Mouse (Mus musculus): ENCODE results near the gene Rnf186. TPM values are rescaled to one million over a fixed set of nuclear protein-coding genes. Genes with fewer than 3 reads are reported as not detected.

Gene Rnf186
- polyA plus RNA-seq, 1 experiment from 2014 or later = not detected

DNA sequence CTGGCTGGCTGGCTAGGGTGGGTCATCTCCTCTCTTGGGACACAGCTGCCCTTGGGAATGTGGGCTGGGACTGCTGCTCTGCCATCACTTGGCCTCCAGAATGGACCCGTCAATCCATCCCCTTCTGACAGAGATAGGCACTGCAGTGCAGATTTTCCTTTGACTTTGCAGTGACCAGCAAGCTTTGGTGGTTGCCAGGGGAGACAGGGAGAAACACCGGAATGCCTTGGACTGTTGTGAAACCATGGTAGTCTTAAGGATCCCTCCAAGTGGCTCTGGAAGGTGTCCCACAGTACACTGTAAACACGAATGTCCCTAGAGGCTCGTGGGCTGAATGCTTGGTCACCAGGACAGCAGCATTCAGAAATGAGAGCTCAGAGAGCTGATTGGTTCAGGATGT lies 27.4 kb upstream of the Rnf186 start:
- no peaks in the 10 kb centered on the region for H3K9me3 ChIP-seq (replicated peaks; ENCODE audit: control insufficient read depth, low read length, poor library complexity, severe bottlenecking)
- H3K36me3 ChIP-seq (ENCODE audit: control insufficient read depth, insufficient read depth, low read length) = no peaks in the 10 kb centered on the region
- H3K27ac ChIP-seq (ENCODE audit: low read length) = no peak overlapping the region
- ATAC-seq = no peak
- no peak overlapping the region for H3K4me2 ChIP-seq (ENCODE audit: low read length)
- no peak overlapping the region for H3K4me3 ChIP-seq (ENCODE audit: low read depth, low read length)
- H3K9ac ChIP-seq (ENCODE audit: low read depth, low read length) = no peak overlapping the region
- no peaks in the 10 kb centered on the region for H3K4me1 ChIP-seq (ENCODE audit: control insufficient read depth, insufficient read depth, low read length)
- WGBS = 50% methylated on average over 4 of the region's 4 CpGs
- H3K27me3 ChIP-seq (ENCODE audit: control insufficient read depth, insufficient read depth, low read depth, low read length) = no peaks in the 10 kb centered on the region

DNA sequence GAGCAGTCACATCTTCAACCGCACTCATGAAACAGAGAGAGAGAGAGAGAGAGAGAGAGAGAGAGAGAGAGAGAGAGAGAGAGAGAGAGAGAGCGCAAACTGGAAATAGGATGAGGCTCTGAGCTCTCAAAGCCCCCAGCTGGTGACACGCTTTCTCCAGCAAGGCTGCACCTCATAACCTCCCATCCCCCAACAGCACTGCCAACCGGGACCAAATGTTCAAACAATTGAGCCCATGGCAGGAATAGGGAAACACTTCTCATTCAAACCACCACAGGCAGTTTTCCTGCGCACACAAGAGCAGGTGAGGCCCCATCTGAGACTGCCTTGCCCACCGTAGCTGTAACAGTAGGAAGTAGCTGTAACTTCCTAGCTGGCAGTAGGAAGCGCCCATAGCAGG lies 25.5 kb upstream of the Rnf186 start:
- Histone ChIP-seq H3K4me1 (ENCODE audit: control insufficient read depth, insufficient read depth, low read length) (no peaks in the 10 kb centered on the region), H3K4me2 (ENCODE audit: low read length) (no peak overlapping the region), H3K9me3 (replicated peaks; ENCODE audit: control insufficient read depth, low read length, poor library complexity, severe bottlenecking) (no peaks in the 10 kb centered on the region), H3K27me3 (ENCODE audit: control insufficient read depth, insufficient read depth, low read depth, low read length) (no peaks in the 10 kb centered on the region), H3K9ac (ENCODE audit: low read depth, low read length) (no peak overlapping the region), H3K36me3 (ENCODE audit: control insufficient read depth, insufficient read depth, low read length) (no peaks in the 10 kb centered on the region), H3K4me3 (ENCODE audit: low read depth, low read length) (no peak overlapping the region), H3K27ac (ENCODE audit: low read length) (no peak overlapping the region)
- no peak for ATAC-seq
- WGBS = 33% methylated on average over 7 of the region's 7 CpGs

DNA sequence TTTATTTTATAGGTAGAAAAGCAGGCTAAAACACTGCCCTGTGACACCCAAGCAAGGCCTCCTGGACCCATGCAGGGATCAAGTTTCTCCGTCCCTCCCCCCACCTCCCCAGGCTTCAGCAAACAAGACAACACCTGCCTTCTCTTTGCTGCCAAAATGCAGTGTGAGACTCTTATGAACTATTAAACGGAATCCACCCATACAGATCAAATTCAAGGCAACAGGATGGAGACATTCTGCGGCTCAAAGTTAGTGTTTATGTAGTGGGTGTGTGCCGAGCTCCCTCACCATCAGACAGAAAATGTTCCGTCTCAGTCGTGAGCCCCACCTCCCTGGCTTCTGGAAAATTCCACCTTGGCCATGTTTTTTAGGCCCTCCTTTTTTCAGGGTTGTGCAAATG lies 24.9 kb upstream of the Rnf186 start:
- no peak for ATAC-seq
- no peaks in the 10 kb centered on the region for H3K9me3 ChIP-seq (replicated peaks; ENCODE audit: control insufficient read depth, low read length, poor library complexity, severe bottlenecking)
- WGBS = 65% methylated on average over 6 of the region's 6 CpGs
- H3K9ac ChIP-seq (ENCODE audit: low read depth, low read length) = no peak overlapping the region
- H3K4me2 ChIP-seq (ENCODE audit: low read length) = no peak overlapping the region
- H3K27ac ChIP-seq (ENCODE audit: low read length) = no peak overlapping the region
- no peaks in the 10 kb centered on the region for H3K27me3 ChIP-seq (ENCODE audit: control insufficient read depth, insufficient read depth, low read depth, low read length)
- no peaks in the 10 kb centered on the region for H3K4me1 ChIP-seq (ENCODE audit: control insufficient read depth, insufficient read depth, low read length)
- H3K36me3 ChIP-seq (ENCODE audit: control insufficient read depth, insufficient read depth, low read length) = no peaks in the 10 kb centered on the region
- H3K4me3 ChIP-seq (ENCODE audit: low read depth, low read length) = no peak overlapping the region

DNA sequence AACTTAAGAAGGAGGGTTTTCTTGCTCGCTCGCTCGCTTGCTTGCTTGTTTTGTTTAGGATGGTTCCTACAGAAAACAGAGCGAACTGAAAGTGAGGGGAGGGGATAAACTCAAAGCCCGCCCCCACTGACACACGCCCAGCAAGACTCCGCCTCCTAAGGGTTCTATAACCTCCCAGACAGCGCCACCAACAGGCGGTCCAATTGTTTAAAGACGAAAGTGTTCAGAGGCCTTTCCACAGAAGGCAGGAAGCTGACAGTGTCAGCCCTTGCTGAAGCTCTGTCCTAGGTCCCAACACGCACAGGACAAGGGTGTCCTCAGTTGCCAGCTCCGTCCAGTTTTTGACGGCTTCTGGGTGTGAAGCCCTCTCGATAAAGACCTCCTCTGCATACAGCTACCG lies 23.2 kb upstream of the Rnf186 start:
- no peak overlapping the region for H3K4me2 ChIP-seq (ENCODE audit: low read length)
- 31% methylated on average over 15 of the region's 15 CpGs for WGBS
- no peaks in the 10 kb centered on the region for H3K4me1 ChIP-seq (ENCODE audit: control insufficient read depth, insufficient read depth, low read length)
- no peak for ATAC-seq
- H3K9ac ChIP-seq (ENCODE audit: low read depth, low read length) = no peak overlapping the region
- no peak overlapping the region for H3K4me3 ChIP-seq (ENCODE audit: low read depth, low read length)
- no peaks in the 10 kb centered on the region for H3K36me3 ChIP-seq (ENCODE audit: control insufficient read depth, insufficient read depth, low read length)
- H3K27me3 ChIP-seq (ENCODE audit: control insufficient read depth, insufficient read depth, low read depth, low read length) = no peaks in the 10 kb centered on the region
- H3K27ac ChIP-seq (ENCODE audit: low read length) = no peak overlapping the region
- no peaks in the 10 kb centered on the region for H3K9me3 ChIP-seq (replicated peaks; ENCODE audit: control insufficient read depth, low read length, poor library complexity, severe bottlenecking)

DNA sequence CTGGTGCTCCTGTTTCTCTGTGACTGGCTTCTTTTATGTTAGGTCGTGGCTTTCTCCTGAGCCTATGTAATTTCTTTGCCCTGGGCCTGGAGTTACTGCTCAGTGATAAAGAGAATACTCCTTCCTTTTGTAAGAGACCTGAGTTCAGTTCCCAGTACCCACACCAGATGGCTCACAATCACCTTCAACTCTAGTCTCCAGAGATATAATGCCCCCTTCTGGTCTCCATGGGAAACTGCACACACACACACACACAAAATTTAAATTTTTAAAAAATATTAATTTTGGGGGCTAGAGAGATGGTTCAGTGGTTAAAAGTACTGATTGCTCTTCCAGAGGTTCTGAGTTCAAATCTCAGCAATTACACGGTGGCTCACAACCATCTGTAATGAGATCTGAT lies 18.7 kb upstream of the Rnf186 start:
- no peaks in the 10 kb centered on the region for H3K4me1 ChIP-seq (ENCODE audit: control insufficient read depth, insufficient read depth, low read length)
- H3K27me3 ChIP-seq (ENCODE audit: control insufficient read depth, insufficient read depth, low read depth, low read length) = no peaks in the 10 kb centered on the region; the same call in 1 of the 2 replicates
- no peak overlapping the region for H3K27ac ChIP-seq (ENCODE audit: low read length)
- H3K4me3 ChIP-seq (ENCODE audit: low read depth, low read length) = no peak overlapping the region
- WGBS = 85% methylated on average over 2 of the region's 2 CpGs
- H3K36me3 ChIP-seq (ENCODE audit: control insufficient read depth, insufficient read depth, low read length) = no peaks in the 10 kb centered on the region
- 0 out of 2 replicates have a peak, but pooled peaks cover 2% of the 10 kb centered on the region for H3K9me3 ChIP-seq (replicated peaks; ENCODE audit: control insufficient read depth, low read length, poor library complexity, severe bottlenecking)
- no peak overlapping the region for H3K9ac ChIP-seq (ENCODE audit: low read depth, low read length)
- ATAC-seq = no peak
- no peak overlapping the region for H3K4me2 ChIP-seq (ENCODE audit: low read length)

DNA sequence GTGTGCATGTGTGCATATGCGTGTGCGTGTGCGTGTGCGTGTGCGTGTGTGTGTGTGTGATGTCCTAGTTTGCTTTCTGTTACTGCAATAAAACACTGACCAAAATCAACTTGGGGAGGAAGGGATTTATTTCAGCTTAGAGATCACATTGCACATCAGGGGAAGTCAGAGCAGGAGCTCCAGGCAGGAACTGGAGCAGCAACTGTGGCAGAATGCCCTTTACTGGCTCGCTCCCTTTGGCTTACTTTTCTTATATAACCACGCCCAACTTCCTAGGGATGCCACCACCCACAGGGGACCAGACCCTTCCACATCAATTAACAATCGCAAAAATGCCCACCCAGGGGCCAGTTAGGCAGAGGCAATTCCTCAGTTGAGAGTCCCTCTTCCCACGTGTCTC lies 8.3 kb upstream of the Rnf186 start:
- H3K4me1 ChIP-seq (ENCODE audit: control insufficient read depth, insufficient read depth, low read length) = no peaks in the 10 kb centered on the region
- no peaks in the 10 kb centered on the region for H3K36me3 ChIP-seq (ENCODE audit: control insufficient read depth, insufficient read depth, low read length)
- H3K27me3 ChIP-seq (ENCODE audit: control insufficient read depth, insufficient read depth, low read depth, low read length) = no peaks in the 10 kb centered on the region
- no peak for ATAC-seq
- no peak overlapping the region for H3K4me3 ChIP-seq (ENCODE audit: low read depth, low read length)
- H3K9me3 ChIP-seq (replicated peaks; ENCODE audit: control insufficient read depth, low read length, poor library complexity, severe bottlenecking) = no peaks in the 10 kb centered on the region
- no peak overlapping the region for H3K27ac ChIP-seq (ENCODE audit: low read length)
- H3K4me2 ChIP-seq (ENCODE audit: low read length) = no peak overlapping the region
- WGBS = 87% methylated on average over 9 of the region's 9 CpGs
- H3K9ac ChIP-seq (ENCODE audit: low read depth, low read length) = no peak overlapping the region

DNA sequence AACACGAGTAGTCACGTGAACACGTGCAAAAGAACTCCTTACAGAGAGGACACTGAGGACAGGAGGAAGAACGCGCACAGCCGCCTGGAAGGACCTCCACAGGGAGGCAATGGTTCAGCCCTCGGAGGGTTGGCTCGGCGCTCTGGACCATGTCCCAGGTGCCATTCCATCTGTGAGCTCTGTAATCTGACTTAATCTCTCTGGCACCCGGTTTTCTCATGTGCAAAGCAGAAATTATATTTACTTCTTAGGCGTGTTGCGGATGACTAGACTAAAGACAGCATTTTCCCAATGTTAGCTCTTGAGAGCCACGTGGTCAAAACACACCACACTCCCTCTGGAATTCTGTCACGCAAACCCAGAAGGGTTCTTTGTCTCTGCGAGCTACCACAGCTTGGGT lies 7.8 kb upstream of the Rnf186 start:
- Histone ChIP-seq H3K4me2 (ENCODE audit: low read length) (no peak overlapping the region), H3K9ac (ENCODE audit: low read depth, low read length) (no peak overlapping the region), H3K27me3 (ENCODE audit: control insufficient read depth, insufficient read depth, low read depth, low read length) (no peaks in the 10 kb centered on the region), H3K27ac (ENCODE audit: low read length) (no peak overlapping the region), H3K36me3 (ENCODE audit: control insufficient read depth, insufficient read depth, low read length) (no peaks in the 10 kb centered on the region), H3K4me3 (ENCODE audit: low read depth, low read length) (no peak overlapping the region), H3K9me3 (replicated peaks; ENCODE audit: control insufficient read depth, low read length, poor library complexity, severe bottlenecking) (no peaks in the 10 kb centered on the region), H3K4me1 (ENCODE audit: control insufficient read depth, insufficient read depth, low read length) (no peaks in the 10 kb centered on the region)
- ATAC-seq = no peak
- WGBS = 87% methylated on average over 15 of the region's 15 CpGs

DNA sequence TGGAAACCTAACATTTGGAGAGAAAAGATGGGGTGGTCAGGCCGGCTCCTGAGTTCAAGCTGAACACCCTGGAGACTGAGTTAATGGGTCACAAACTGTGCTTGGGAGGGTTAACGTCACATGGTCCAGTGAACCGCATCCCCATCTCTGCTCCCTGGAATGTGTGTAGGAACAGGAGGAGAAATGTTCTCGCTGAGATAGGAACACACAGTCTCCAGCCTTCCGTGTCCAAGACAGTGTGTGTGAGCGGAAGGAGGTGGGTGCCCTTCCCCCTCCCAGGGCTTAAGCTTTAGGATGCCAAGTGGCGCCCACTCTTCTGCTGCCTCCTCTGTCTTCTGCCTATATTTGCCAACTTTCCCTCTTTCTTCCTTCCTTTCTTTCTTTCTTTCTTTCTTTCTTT lies 7.0 kb upstream of the Rnf186 start:
- H3K4me3 ChIP-seq (ENCODE audit: low read depth, low read length) = no peak overlapping the region
- H3K9ac ChIP-seq (ENCODE audit: low read depth, low read length) = no peak overlapping the region
- no peaks in the 10 kb centered on the region for H3K36me3 ChIP-seq (ENCODE audit: control insufficient read depth, insufficient read depth, low read length)
- H3K4me2 ChIP-seq (ENCODE audit: low read length) = no peak overlapping the region
- H3K27me3 ChIP-seq (ENCODE audit: control insufficient read depth, insufficient read depth, low read depth, low read length) = no peaks in the 10 kb centered on the region
- no peak overlapping the region for H3K27ac ChIP-seq (ENCODE audit: low read length)
- 67% methylated on average over 7 of the region's 7 CpGs for WGBS
- no peaks in the 10 kb centered on the region for H3K4me1 ChIP-seq (ENCODE audit: control insufficient read depth, insufficient read depth, low read length)
- no peak for ATAC-seq
- no peaks in the 10 kb centered on the region for H3K9me3 ChIP-seq (replicated peaks; ENCODE audit: control insufficient read depth, low read length, poor library complexity, severe bottlenecking)

DNA sequence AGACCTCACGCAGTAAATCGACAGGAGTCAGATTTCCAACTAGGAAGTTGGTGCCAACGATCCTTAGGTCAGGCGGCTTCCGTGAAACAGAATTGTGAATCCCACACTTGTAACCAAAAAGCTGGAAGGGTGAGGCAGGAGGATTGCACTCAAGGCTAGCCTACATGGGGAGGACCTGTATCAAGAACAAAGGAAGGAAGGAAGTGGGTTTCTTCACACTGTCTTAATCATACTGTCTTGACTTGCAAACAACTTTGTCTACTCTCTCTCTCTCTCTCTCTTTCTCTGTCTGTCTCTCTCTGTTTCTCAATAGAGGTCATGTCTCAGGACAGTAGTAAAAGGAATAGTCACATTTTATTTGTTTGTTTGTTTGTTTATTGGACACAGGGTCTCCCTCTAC lies 4.2 kb upstream of the Rnf186 start:
- H3K36me3 ChIP-seq (ENCODE audit: control insufficient read depth, insufficient read depth, low read length) = no peaks in the 10 kb centered on the region
- no peak overlapping the region for H3K27ac ChIP-seq (ENCODE audit: low read length)
- WGBS = 97% methylated on average over 5 of the region's 5 CpGs
- H3K4me1 ChIP-seq (ENCODE audit: control insufficient read depth, insufficient read depth, low read length) = no peaks in the 10 kb centered on the region
- no peak overlapping the region for H3K9ac ChIP-seq (ENCODE audit: low read depth, low read length)
- H3K27me3 ChIP-seq (ENCODE audit: control insufficient read depth, insufficient read depth, low read depth, low read length) = no peaks in the 10 kb centered on the region
- no peaks in the 10 kb centered on the region for H3K9me3 ChIP-seq (replicated peaks; ENCODE audit: control insufficient read depth, low read length, poor library complexity, severe bottlenecking)
- no peak overlapping the region for H3K4me2 ChIP-seq (ENCODE audit: low read length)
- no peak overlapping the region for H3K4me3 ChIP-seq (ENCODE audit: low read depth, low read length)
- no peak for ATAC-seq

DNA sequence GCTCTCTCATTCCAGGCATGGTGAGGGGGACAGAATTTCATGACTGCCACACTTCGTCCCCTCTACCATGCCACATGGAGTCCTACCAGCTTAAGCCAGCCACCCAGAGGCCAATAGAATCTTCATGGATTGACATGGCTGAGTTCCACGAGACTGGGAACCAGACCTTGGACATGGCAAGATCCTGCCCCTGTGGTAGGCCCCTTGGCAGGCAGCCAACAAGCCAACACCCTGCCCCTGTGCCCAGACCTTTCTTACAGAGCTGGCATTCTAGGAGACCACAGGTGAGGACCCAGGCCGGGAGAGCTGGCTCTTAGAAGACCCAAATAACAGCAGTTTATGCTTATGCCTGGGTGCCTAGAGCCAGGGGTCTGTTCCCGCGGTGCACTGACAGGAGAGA lies 1.0 kb upstream of the Rnf186 start:
- Histone ChIP-seq H3K27ac (ENCODE audit: low read length) (no peak overlapping the region), H3K27me3 (ENCODE audit: control insufficient read depth, insufficient read depth, low read depth, low read length) (no peaks in the 10 kb centered on the region), H3K36me3 (ENCODE audit: control insufficient read depth, insufficient read depth, low read length) (no peaks in the 10 kb centered on the region), H3K4me3 (ENCODE audit: low read depth, low read length) (no peak overlapping the region), H3K4me2 (ENCODE audit: low read length) (no peak overlapping the region), H3K9ac (ENCODE audit: low read depth, low read length) (no peak overlapping the region), H3K4me1 (ENCODE audit: control insufficient read depth, insufficient read depth, low read length) (no peaks in the 10 kb centered on the region), H3K9me3 (replicated peaks; ENCODE audit: control insufficient read depth, low read length, poor library complexity, severe bottlenecking) (no peaks in the 10 kb centered on the region)
- no peak for ATAC-seq
- WGBS = 77% methylated on average over 5 of the region's 5 CpGs

Data from midbrain, embryonic 16.5 days (tissue).